Mouse (Mus musculus) common myeloid progenitor, adult 5-6 weeks (primary cell): ENCODE results near the gene Smim8. TPM values are rescaled to one million over a fixed set of nuclear protein-coding genes. Genes with fewer than 3 reads are reported as not detected.
A peak's percentile ranks its signal among the peaks of the same experiment; 100 is the strongest.
"Not testable (repeated sequence)": the region's sequence is repeated elsewhere in the genome, so short reads cannot be mapped to it uniquely, and the experiment has no call there.

Experiments
- ATAC-seq: replicated peaks from 2 replicates; pipeline ENCODE4 v1.8.0; 2016; ENCODE audit warnings: low read depth, mild to moderate bottlenecking, moderate TSS enrichment, inconsistent platforms; ENCODE audit not compliant: poor library complexity, severe bottlenecking
- total RNA-seq: library from RNA; stranded (forward); fragments of 200-1000, 187-1606 nt; gene quantifications from 2 replicates; pipeline ENCODE4 v1.2.3, GENCODE M21; 2017

Smim8 gene
- 28.4 and 31.3 TPM in 2 replicates for total RNA-seq

- ATAC-seq = peak; percentile 98
Measured at GRCm38 (mm10) chr4:34777677-34778527, at the start of gene Smim8. TSS of gene Smim8 (minus strand) at chr4:34778423.

DNA sequence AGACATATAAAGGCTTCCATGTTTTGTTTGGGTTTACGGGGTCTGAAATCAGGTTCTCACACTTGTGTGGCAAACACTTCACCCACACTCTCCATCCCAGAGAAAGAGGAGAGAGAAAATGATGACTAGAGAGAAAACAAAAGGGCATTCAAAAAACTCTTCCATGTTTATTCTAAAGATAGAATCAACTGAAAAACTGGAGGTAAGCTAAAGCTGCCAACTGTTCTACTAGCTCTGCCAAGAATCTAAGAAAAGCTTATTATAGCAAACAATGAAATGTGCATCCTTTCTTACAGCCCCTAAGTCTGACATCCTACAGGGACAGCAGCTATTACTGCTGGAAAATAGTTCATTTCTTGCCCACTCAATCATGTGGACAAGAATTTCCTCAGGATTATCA lies 45.7 kb upstream of the Smim8 start:
- no peak for ATAC-seq

DNA sequence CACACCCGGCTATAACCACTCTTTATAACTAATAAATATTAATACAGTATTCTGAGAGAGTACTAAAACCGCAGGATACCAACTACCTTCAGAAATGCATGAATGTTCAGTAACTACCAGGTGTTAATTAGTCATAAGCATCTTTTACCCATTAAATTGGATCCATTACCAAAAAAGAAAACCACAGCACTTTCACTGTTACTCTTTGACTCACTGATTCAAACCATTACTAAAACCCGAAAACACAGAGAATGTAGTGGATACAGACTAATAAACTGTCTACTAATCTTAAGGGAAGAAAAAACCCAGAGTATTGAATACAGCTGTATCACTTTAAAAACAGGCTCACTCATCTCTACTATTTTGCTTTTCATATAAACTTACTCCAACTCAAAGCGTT lies 41.7 kb upstream of the Smim8 start:
- ATAC-seq = no peak

DNA sequence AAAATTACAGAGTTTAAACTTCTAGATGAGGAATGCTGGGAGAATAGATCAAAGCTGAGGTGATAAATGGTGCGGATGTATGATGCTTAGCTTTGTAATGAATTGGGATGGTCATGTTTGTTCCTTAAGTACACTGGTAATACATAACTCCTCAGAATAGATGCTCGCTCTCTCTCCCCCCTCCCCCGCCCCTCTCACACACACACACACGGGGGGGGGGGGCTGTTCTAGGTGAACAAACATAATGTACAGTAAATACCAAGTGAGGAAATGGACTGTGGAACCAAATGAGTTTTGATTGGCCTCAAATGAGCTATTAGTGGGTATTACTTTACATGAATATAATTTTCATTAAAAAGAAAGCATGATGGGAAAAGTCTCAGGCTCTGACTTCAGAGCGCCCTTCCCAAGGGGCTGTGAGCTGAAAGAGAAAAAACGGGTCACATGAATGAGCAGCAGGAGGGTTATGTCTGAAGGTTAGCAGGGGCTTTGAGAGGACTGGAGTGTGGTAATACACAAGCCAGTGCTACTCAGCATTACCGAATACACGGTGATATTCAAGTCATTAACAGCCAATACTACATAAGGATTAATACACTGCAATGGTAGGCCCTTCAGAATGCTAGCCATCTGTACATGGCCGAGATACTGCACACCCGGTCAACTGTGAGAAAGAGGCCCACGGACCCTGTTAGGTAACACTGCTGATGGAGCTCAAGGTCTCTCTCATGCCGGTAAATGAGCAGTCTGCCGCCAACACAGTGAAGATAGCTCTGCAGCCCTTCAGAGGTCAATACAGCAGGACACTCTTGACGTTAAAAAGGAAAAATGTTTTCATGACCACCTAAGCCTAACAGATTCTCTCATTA lies 23.2 kb upstream of the Smim8 start:
- ATAC-seq = no peak

DNA sequence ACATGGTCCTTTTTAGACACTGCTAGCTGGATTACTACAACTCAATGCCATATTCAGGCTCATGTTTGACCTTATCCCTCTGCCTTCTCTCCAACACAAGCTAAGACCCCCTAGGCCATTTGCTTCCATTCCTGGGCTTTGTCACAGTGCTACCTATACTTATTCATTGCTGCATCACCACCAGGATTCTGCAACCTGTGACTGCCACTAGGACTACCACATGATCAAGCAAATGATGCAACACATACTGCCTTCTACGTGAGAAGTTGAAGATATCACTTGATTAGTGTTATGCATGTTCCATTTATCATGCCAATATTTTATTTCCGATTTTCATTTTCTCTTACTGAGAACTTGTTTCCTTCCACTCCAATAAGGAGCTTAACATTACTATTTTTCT lies 19.8 kb upstream of the Smim8 start:
- no peak for ATAC-seq

DNA sequence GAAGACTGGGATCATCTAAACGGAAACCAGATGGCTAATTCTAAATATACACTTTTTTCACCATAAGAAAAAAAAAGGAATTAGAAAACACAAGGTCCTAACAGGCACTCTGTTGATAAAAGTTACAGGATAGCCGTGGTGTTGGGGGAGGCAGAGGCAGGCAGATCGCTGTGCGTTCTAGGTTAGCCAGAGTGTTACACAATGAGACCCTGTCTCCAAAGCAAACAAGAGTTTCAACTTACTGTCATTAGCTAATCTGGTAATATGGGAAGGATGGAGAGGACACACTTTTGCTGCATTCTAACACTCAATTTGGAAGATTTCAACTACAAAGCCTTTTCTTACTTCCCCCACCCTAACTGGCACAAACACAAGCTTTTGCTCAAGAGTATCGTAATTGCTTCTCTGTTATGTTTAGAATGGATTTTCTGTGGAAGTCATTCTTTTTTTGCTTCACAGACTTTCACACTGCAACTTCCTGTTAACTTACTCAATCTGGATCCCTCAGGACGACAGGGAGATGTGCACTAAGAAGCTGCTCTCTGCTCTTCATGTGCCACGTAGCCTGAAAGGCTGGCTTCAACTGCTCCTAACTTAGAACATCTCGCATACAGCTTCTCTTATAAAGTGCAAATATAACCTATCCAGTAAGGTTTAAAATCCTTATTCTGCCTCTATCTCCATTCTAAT lies 19.2 kb upstream of the Smim8 start:
- ATAC-seq = no peak

- ATAC-seq = no peak
Measured at GRCm38 (mm10) chr4:34796294-34796693, 18.1 kb upstream of the Smim8 start.

- ATAC-seq = no peak
Measured at GRCm38 (mm10) chr4:34786476-34786875, 8.3 kb upstream of the Smim8 start.

- no peak for ATAC-seq
Measured at GRCm38 (mm10) chr4:34785646-34786045, 7.4 kb upstream of the Smim8 start.

- 0 out of 2 replicates have a peak, but pooled peaks have one; percentile 11 for ATAC-seq
Measured at GRCm38 (mm10) chr4:34784865-34785264, 6.6 kb upstream of the Smim8 start.

GRCm38 (mm10) chr4:34782730-34783129 lies 4.5 kb upstream of the Smim8 start:
- no peak for ATAC-seq

DNA sequence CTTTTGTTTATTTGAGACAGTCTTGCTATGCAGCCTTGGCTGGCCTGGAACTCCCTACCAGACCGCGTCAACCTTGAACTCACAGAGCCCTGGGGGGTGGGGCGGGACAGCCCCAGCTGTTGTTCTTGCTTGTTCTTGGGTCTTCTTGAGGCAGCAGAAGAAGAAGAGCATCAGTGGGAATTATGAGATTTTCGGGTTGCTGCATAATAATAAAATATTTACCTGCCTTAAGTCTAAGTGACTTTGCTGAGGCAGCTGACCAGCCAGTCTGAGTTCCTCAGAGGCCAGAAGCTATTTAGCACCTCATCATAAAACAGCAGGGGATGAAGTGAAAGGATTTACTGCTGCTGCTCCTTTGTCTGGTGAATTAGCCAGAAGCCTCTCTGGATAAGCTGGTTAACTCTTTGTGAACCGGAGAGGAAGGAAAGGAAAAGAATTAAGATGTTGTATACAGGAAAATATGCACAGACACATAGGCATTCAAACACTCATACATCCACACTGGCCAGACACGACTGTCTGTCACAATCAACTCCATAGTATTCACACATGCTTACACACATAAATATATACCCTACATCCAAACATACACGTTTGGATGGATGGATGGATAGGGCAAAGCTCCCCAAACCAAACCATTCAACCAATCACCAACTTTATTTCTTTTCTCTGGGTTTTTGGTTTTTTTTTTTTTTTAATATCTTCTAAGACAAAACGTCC lies 6.4 kb downstream of the Smim8 start:
- no peak for ATAC-seq

- no peak for ATAC-seq
Measured at GRCm38 (mm10) chr4:34756163-34756562, 22.1 kb downstream of the Smim8 start, which contains the start of gene Gm136. TSS of gene Gm136 (minus strand) at chr4:34756263.

DNA sequence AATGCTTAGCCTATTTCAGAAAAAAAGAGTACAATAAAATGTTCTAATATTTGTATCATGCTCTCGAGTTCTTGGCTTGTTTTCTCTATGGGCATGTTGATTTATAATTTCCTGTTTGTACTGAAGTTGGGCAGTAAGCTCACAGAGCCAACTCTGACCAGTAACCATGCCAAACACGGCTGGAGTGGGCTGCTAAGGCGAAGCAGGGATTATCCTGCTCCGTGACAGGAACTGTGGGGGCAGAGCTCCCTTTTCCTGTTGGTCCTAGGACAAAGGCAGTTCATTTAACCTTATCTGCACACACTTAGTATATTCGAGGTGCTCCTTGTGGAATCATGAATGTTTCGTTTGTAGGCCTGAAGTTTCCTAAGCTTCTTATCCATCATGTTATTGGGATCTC lies 29.0 kb downstream of the Smim8 start:
- no peak for ATAC-seq

DNA sequence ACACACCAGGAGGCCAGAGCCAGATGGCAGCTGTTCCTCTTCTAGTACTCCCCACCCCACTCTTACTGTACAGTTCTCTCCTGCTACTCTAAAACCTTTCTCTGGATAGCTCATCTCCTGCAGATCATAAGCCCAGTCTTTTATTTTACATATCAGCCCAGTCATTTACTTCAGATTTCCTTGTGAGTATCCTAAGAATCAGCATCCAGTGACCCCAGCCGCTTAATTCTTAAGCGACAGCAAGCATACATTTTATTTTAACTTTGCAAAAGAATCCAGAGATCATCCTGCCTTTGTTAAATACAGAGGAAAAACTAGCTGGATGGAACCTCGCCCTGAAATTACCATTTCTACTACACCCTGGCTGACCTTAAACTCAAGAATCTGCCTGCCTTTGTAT lies 43.8 kb downstream of the Smim8 start:
- ATAC-seq = no peak

GRCm38 (mm10) chr4:34733415-34733814 lies 44.8 kb downstream of the Smim8 start:
- ATAC-seq = not testable (repeated sequence)

DNA sequence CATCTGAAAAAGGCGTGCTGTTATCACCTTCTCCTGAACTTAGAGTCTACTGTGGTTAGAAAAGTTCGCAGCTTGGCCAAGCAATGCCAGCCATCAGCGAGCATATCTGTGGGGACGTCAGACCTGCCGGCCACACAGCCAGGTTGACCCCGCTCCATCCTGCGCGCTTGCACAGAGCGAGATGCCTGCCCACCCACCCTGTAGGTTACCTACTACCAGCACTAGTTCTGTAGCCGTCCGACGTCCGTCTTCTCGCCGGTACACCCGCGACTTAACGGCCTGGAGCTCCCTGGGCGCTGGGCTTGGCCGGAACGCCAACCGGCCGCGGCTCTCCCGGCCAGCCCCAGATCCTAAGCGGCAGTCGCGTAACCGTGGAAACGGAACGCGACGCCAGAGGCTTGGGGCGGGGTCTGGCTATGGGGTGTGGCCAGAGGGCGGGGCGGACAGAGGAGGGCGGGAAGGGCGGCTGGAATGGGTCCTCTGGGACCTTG lies 48.3 kb downstream of the Smim8 start, which contains the start of gene Cfap206:
TSS of gene Cfap206 (minus strand) at position 356 of the 491 bp plus-strand sequence.
- ATAC-seq = peak; percentile 99

DNA sequence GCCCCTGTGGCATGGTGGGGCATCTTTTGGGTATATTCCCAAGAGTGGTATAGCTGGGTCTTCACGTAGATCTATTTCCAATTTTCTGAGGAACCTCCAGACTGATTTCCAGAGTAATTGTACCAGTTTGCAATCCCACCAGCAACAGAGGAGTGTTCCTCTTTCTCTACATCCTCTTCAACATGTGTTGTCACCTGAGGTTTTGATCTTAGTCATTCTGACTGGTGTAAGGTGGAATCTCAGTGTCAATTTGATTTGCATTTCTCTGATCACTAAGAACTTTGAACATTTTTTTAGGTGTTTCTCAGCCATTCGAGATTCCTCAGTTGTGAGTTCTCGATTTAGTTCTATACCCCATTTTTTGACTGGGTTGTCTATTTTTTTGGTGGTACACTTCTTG lies 52.5 kb downstream of the Smim8 start:
- ATAC-seq = not testable (repeated sequence)

DNA sequence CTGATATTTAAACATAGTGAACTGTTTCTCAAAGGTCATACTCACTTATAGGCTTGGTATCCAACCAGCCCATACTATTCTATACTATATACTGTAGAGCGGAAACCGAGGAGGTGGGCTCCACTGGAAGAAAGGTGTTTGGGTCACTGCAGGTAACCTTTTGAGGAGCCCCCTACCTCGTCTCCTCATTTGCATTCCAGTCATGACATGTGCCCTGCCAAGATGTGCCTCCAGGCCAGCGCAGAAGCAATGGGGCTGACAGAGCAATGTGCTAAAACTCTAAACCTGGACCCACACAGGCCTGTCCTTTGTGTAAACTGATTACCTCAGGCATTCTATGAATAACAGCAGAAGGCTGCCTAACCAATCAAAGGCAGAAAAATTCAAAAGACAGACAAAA lies 53.9 kb downstream of the Smim8 start:
- no peak for ATAC-seq

- ATAC-seq = no peak
Measured at GRCm38 (mm10) chr4:34723186-34723585, 55.0 kb downstream of the Smim8 start.
